Mouse (Mus musculus) stomach, postnatal 0 days (tissue): Measurements from ENCODE around the gene Axl. TPM values are rescaled to one million over a fixed set of nuclear protein-coding genes. Genes with fewer than 3 reads are reported as not detected.

ENCODE experiments used
- ATAC-seq: fragments of 200-750 bp; cut with Nextera tagmentation; 2 replicates; pipeline ENCODE4 v1.8.0; 2017; ENCODE audit not compliant: low FRiP score, low TSS enrichment
- DNase-seq: peaks from one replicate; pipeline ENCODE4 v3.0.0-alpha.2; 2016; ENCODE audit warnings: low spot score
- H3K27ac ChIP-seq: fragments of 300-500 bp; sonication (generic); replicated peaks from 2 replicates; pipeline ENCODE4 v1.5.1; 2014; ENCODE audit warnings: mild to moderate bottlenecking, control low read depth
- H3K27me3 ChIP-seq: fragments of 300-500 bp; sonication (generic); 2 replicates; pipeline ENCODE4 v1.6.1; 2014; ENCODE audit warnings: low read length; ENCODE audit not compliant: control insufficient read depth, insufficient read depth
- H3K36me3 ChIP-seq: fragments of 300-500 bp; sonication (generic); 2 replicates; pipeline ENCODE4 v1.6.1; 2014; ENCODE audit warnings: low read length, mixed read lengths; ENCODE audit not compliant: control insufficient read depth, insufficient read depth
- H3K4me1 ChIP-seq: fragments of 300-500 bp; sonication (generic); replicated peaks from 2 replicates; pipeline ENCODE4 v1.6.1; 2014; ENCODE audit warnings: antibody characterized with exemption; ENCODE audit not compliant: control insufficient read depth, insufficient read depth
- H3K4me2 ChIP-seq: fragments of 300-500 bp; sonication (generic); replicated peaks from 2 replicates; pipeline ENCODE4 v1.6.1; 2014; ENCODE audit warnings: low read depth, mild to moderate bottlenecking, control low read depth, moderate library complexity
- H3K4me3 ChIP-seq: fragments of 300-500 bp; sonication (generic); 2 replicates; pipeline ENCODE4 v1.5.1; 2014; ENCODE audit warnings: low read depth, low read length, control low read depth
- H3K9ac ChIP-seq: fragments of 300-500 bp; sonication (generic); 2 replicates; pipeline ENCODE4 v1.6.1; 2014; ENCODE audit warnings: mild to moderate bottlenecking, low read length, control low read depth, mixed read lengths
- H3K9me3 ChIP-seq: fragments of 300-500 bp; sonication (generic); 2 replicates; pipeline ENCODE4 v1.6.1; 2016; ENCODE audit warnings: low read length; ENCODE audit not compliant: control insufficient read depth
- CTCF ChIP-seq: IDR thresholded peaks from 2 replicates; pipeline ENCODE4 v1.5.1; 2016; ENCODE audit warnings: antibody characterized with exemption, low read depth, mild to moderate bottlenecking, moderate library complexity
- EP300 ChIP-seq: optimal IDR thresholded peaks from 2 replicates; pipeline ENCODE3; 2016; ENCODE audit warnings: antibody characterized with exemption
- WGBS: fragments of 180-500 bp; shearing (Covaris S2); extraction: QIAGEN DNeasy Blood & Tissue Kit; methylation state at CpG from one replicate; pipeline ENCODE4 v1.1.7; 2014; 5-methylcytosine and 5-hydroxymethylcytosine counted together
- polyA plus RNA-seq: library from polyadenylated mRNA; unstranded; fragments of >200 nt; fragmentation: Nextera tagmentation; extraction: Ambion mirVana; gene quantifications from 2 replicates; pipeline ENCODE4 v1.2.1, GENCODE M21; 2015

The Axl gene
- polyA plus RNA-seq, 1 experiment from 2014 or later = 53.4 TPM

DNA sequence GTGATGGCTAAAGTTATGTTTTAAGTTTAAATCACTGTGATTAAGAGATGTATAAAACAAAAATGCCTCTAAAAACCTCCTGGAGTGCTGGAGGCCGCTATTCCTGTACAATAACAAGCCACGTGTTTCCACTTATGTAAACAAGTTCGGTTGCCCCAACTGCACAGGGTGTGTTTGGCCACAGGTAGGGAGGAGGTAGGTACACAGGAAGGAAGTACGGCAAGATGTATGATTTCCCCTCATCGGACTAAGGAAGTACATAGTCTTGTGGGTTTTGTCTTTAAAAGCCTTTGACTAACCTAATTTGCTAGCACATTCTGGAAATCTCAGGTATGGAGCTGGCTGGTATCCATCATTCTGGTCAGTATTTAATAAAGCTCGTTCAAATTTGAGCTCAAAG lies 37.5 kb upstream of the Axl start:
- Histone ChIP-seq H3K4me3 (no peak overlapping the region), H3K9ac (no peak overlapping the region), H3K4me1 (no peaks in the 10 kb centered on the region), H3K27me3 (no peaks in the 10 kb centered on the region), H3K9me3 (no peaks in the 10 kb centered on the region), H3K36me3 (no peaks in the 10 kb centered on the region), H3K27ac (no peak overlapping the region), H3K4me2 (no peak overlapping the region)
- no peak for DNase-seq
- 42% methylated on average over 6 of the region's 6 CpGs for WGBS
- TF ChIP-seq EP300 (no peak), CTCF (no peak)
- peak; percentile 86 for ATAC-seq

GRCm38 (mm10) chr7:25825043-25825442 lies 36.5 kb upstream of the Axl start:
- no peaks in the 10 kb centered on the region for H3K27me3 ChIP-seq
- H3K4me2 ChIP-seq = no peak overlapping the region
- H3K36me3 ChIP-seq = no peaks in the 10 kb centered on the region
- 53% methylated on average over 9 of the region's 9 CpGs for WGBS
- H3K27ac ChIP-seq = no peak overlapping the region
- H3K9me3 ChIP-seq = no peaks in the 10 kb centered on the region
- H3K4me3 ChIP-seq = no peak overlapping the region
- TF ChIP-seq CTCF = no peak
- TF ChIP-seq EP300 = no peak
- DNase-seq = no peak
- ATAC-seq = peak; percentile 51
- no peaks in the 10 kb centered on the region for H3K4me1 ChIP-seq
- no peak overlapping the region for H3K9ac ChIP-seq

DNA sequence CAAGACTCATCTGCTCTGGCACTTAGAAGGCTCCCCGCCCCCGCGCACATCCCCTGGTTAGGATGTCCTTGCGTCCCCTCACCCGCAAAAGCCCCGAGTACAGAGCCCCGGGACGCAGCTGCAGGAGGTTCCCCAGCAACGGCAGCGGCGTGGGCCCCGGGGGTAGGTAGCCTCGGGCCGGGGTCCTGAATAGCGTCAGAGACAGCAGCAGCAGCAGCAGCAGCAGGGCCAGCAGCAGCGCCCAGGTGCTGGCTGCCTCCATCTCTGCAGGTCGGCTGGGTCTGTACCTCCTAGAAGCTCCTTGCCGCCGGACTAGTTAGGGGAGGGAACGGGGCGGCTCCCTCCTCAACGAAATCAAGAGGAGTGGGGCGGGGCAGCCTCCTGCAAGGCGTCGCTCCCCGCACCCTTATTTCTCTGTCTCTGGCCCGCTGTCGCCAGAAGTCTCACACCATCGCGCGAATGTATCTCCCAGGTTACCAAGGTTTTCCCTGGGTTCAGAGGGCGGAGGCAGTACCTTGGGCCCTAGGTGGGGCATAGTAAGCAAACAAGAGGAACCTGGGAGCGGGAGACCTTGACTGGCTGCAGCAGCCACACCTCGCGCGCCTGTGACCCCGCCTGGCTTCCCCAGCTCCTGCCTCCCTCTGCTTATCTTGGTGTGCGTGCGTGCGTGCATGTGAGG lies 27.9 kb upstream of the Axl start, which contains the start of gene Cyp2s1:
Cyp2s1 (minus strand) TSS at position 673 of the 679 bp plus-strand sequence.
- Histone ChIP-seq H3K27ac (peak within 1 kb of the TSS; percentile 91), H3K36me3 (no peaks in the 10 kb centered on the region), H3K4me3 (peak within 1 kb of the TSS; percentile 56), H3K9me3 (no peaks in the 10 kb centered on the region), H3K27me3 (no peaks in the 10 kb centered on the region), H3K4me1 (0 out of 2 replicates have a peak, but pooled peaks cover 5% of the 10 kb centered on the region), H3K4me2 (peak within 1 kb of the TSS; percentile 87), H3K9ac (peak within 1 kb of the TSS; percentile 72)
- TF ChIP-seq CTCF (0 out of 2 replicates have a peak, but pooled peaks have one; percentile 4), EP300 (no peak)
- DNase-seq (peak; percentile 91), ATAC-seq (peak; percentile 93)
- WGBS = 3% methylated on average over 36 of the region's 40 CpGs

- H3K9ac ChIP-seq = peak overlapping the region; percentile 72
These were observed 27.1 kb upstream of the Axl start for GRCm38 (mm10) chr7:25815571-25815970.

DNA sequence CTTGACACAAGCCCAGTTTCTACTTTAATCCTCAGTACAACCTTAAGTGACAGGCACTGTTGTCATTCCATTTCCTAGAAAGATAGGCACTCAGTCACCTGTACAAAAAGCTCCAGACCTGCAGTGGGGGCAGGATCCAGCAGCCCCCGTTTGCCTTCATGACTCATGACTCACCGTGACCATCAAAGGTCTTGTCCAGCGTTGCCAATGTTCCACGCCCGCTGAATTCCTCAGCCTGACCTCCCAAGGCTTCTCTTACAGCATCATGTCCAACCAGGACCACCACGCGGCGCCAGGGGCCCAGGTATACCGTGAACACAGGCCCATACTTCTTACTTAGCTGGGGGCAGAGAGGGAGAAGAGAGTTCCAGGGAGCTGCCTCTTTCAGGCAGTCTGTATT lies 26.2 kb upstream of the Axl start:
- peak overlapping the region; percentile 87 for H3K4me2 ChIP-seq
- ATAC-seq (no peak), DNase-seq (peak; percentile 42)
- no peaks in the 10 kb centered on the region for H3K9me3 ChIP-seq
- H3K36me3 ChIP-seq = no peaks in the 10 kb centered on the region
- H3K4me3 ChIP-seq = peak overlapping the region; percentile 56; the same call in 1 of the 2 replicates
- WGBS = 70% methylated on average over 9 of the region's 9 CpGs
- peak overlapping the region; percentile 23; the same call in 1 of the 2 replicates for H3K9ac ChIP-seq
- no peak for TF ChIP-seq CTCF
- no peaks in the 10 kb centered on the region for H3K27me3 ChIP-seq
- H3K27ac ChIP-seq = peak overlapping the region; percentile 35; the same call in 1 of the 2 replicates
- 0 out of 2 replicates have a peak, but pooled peaks cover 5% of the 10 kb centered on the region for H3K4me1 ChIP-seq

More at GRCm38 (mm10) chr7:25815571-25815970, 27.1 kb upstream of the Axl start:
- TF ChIP-seq EP300 = no peak
- no peak for TF ChIP-seq CTCF
- H3K27ac ChIP-seq = peak overlapping the region; percentile 91
- H3K4me3 ChIP-seq = peak overlapping the region; percentile 56
- WGBS = 18% methylated on average over 7 of the region's 7 CpGs
- peak overlapping the region; percentile 87 for H3K4me2 ChIP-seq
- no peak for DNase-seq
- H3K9me3 ChIP-seq = no peaks in the 10 kb centered on the region
- no peak for ATAC-seq
- H3K4me1 ChIP-seq = 0 out of 2 replicates have a peak, but pooled peaks cover 5% of the 10 kb centered on the region
- H3K36me3 ChIP-seq = no peaks in the 10 kb centered on the region
- H3K27me3 ChIP-seq = no peaks in the 10 kb centered on the region

- no peak for DNase-seq
- WGBS = 65% methylated on average over 1 of the region's 1 CpGs
- H3K36me3 ChIP-seq = peaks cover 4% of the 10 kb centered on the region
- 0 out of 2 replicates have a peak, but pooled peaks cover 5% of the 10 kb centered on the region for H3K4me1 ChIP-seq
- H3K4me2 ChIP-seq = no peak overlapping the region
- H3K9ac ChIP-seq = no peak overlapping the region
- H3K4me3 ChIP-seq = no peak overlapping the region
- TF ChIP-seq EP300 (no peak), CTCF (no peak)
- ATAC-seq = no peak
- no peak overlapping the region for H3K27ac ChIP-seq
- H3K27me3 ChIP-seq = no peaks in the 10 kb centered on the region
- H3K9me3 ChIP-seq = no peaks in the 10 kb centered on the region
These were observed 23.7 kb upstream of the Axl start for GRCm38 (mm10) chr7:25812195-25812594.
